Mouse (Mus musculus) MEL (cell line): ENCODE measurements around the gene Brinp3. TPM values are rescaled to one million over a fixed set of nuclear protein-coding genes. Genes with fewer than 3 reads are reported as not detected.

Experiments used
- DNase-seq: peaks from one replicate; pipeline ENCODE4 v3.0.0; 2011; ENCODE audit warnings: low read depth, low spot score
- H3K27ac ChIP-seq: 2 replicates; pipeline ENCODE4 v1.5.1; 2012; ENCODE audit warnings: low read depth, mild to moderate bottlenecking, control low read depth, low read length, moderate library complexity; ENCODE audit not compliant: control insufficient read depth
- H3K27me3 ChIP-seq, 2 experiments: fragments of 150-350 bp in 1 of 2; sonication (generic) in 1 of 2; 2 replicates each; pipeline ENCODE4 v1.6.1; 2012; ENCODE audit warnings: low read length in 2 of 2, mild to moderate bottlenecking in 2 of 2, improper control_type of control experiment in 1 of 2, moderate library complexity in 1 of 2; ENCODE audit not compliant: insufficient read depth in 2 of 2, control insufficient read depth in 1 of 2
- H3K36me3 ChIP-seq, 2 experiments: 2 replicates each; pipeline ENCODE4 v1.6.1; 2012 to 2014; ENCODE audit warnings: low read length in 2 of 2, improper control_type of control experiment in 1 of 2, inconsistent platforms in 1 of 2, mild to moderate bottlenecking in 1 of 2; ENCODE audit not compliant: insufficient read depth in 2 of 2, control insufficient read depth in 1 of 2
- H3K4me1 ChIP-seq, 2 experiments: fragments of 150-350 bp in 1 of 2; sonication (generic) in 1 of 2; 2 replicates each; pipeline ENCODE4 v1.6.1; 2012; ENCODE audit warnings: low read length in 2 of 2, improper control_type of control experiment in 1 of 2, mild to moderate bottlenecking in 1 of 2; ENCODE audit not compliant: insufficient read depth in 2 of 2, control insufficient read depth in 1 of 2
- H3K4me3 ChIP-seq, 2 experiments: fragments of 150-350 bp in 1 of 2; sonication (generic) in 1 of 2; 2 replicates each; pipeline ENCODE4 v1.5.1; 2012; ENCODE audit warnings: low read depth in 2 of 2, low read length in 2 of 2, mild to moderate bottlenecking in 2 of 2, moderate library complexity in 2 of 2, control low read depth in 1 of 2, improper control_type of control experiment in 1 of 2; ENCODE audit not compliant: control insufficient read depth in 1 of 2, insufficient read depth in 1 of 2
- H3K79me2 ChIP-seq: 2 replicates; pipeline ENCODE4 v1.6.1; 2012; ENCODE audit warnings: mild to moderate bottlenecking, low read length, moderate library complexity; ENCODE audit not compliant: control insufficient read depth, poor library complexity, insufficient read depth
- H3K9ac ChIP-seq: 2 replicates; pipeline ENCODE4 v1.6.1; 2012; ENCODE audit warnings: low read depth, mild to moderate bottlenecking, control low read depth, low read length, moderate library complexity; ENCODE audit not compliant: control insufficient read depth, poor library complexity, severe bottlenecking
- H3K9me3 ChIP-seq: fragments of 150-350 bp; sonication (generic); replicated peaks from 2 replicates; pipeline ENCODE4 v1.6.1; 2012; ENCODE audit warnings: mild to moderate bottlenecking, low read length, improper control_type of control experiment, moderate library complexity; ENCODE audit not compliant: insufficient read depth
- BHLHE40 ChIP-seq: IDR thresholded peaks from 2 replicates; pipeline ENCODE4 v1.6.1; 2012; ENCODE audit warnings: low read depth, mild to moderate bottlenecking, inconsistent platforms, low read length, improper control_type of control experiment, borderline replicate concordance
- CHD1 ChIP-seq: IDR thresholded peaks from 2 replicates; pipeline ENCODE4 v1.6.1; 2012; ENCODE audit warnings: low read depth, mild to moderate bottlenecking, inconsistent platforms, low read length, improper control_type of control experiment
- CTCF ChIP-seq, 3 experiments: IDR thresholded peaks in 2 of 3; conservative IDR thresholded peaks in 1 of 3; 2 replicates each; pipeline ENCODE4 v1.5.1; 2011 to 2012; ENCODE audit warnings: low read length in 3 of 3, low read depth in 2 of 3, mild to moderate bottlenecking in 2 of 3, improper control_type of control experiment in 1 of 3, inconsistent platforms in 1 of 3, mixed read lengths in 1 of 3, moderate library complexity in 1 of 3; ENCODE audit not compliant: control insufficient read depth in 1 of 3, insufficient read depth in 1 of 3, poor library complexity in 1 of 3, severe bottlenecking in 1 of 3
- GABPA ChIP-seq: IDR thresholded peaks from 2 replicates; pipeline ENCODE4 v1.6.1; 2012; ENCODE audit warnings: low read depth, mild to moderate bottlenecking, inconsistent platforms, low read length, improper control_type of control experiment, moderate library complexity
- GATA1 ChIP-seq: IDR thresholded peaks from 2 replicates; pipeline ENCODE4 v1.6.1; 2011; ENCODE audit warnings: low read depth, low read length, improper control_type of control experiment
- HCFC1 ChIP-seq: IDR thresholded peaks from 2 replicates; pipeline ENCODE4 v1.6.1; 2012; ENCODE audit warnings: low read depth, mild to moderate bottlenecking, inconsistent platforms, low read length, improper control_type of control experiment, moderate library complexity
- JUND ChIP-seq: IDR thresholded peaks from 2 replicates; pipeline ENCODE4 v1.6.1; 2011; ENCODE audit warnings: low read depth, mild to moderate bottlenecking, improper control_type of control experiment, low read length
- MAX ChIP-seq: IDR thresholded peaks from 2 replicates; pipeline ENCODE4 v1.6.1; 2011; ENCODE audit warnings: low read length, improper control_type of control experiment
- MAZ ChIP-seq: IDR thresholded peaks from 2 replicates; pipeline ENCODE4 v1.6.1; 2012; ENCODE audit warnings: low read depth, mild to moderate bottlenecking, inconsistent platforms, low read length, improper control_type of control experiment
- MEF2A ChIP-seq: IDR thresholded peaks from 2 replicates; pipeline ENCODE4 v1.6.1; 2014; ENCODE audit warnings: low read depth, mild to moderate bottlenecking, inconsistent platforms, low read length, improper control_type of control experiment; ENCODE audit not compliant: poor library complexity, insufficient replicate concordance, severe bottlenecking; ENCODE audit errors: extremely low read depth
- MXI1 ChIP-seq: IDR thresholded peaks from 2 replicates; pipeline ENCODE4 v1.6.1; 2011; ENCODE audit warnings: mild to moderate bottlenecking, low read depth, low read length, improper control_type of control experiment
- POLR2AphosphoS2 ChIP-seq: IDR thresholded peaks from 2 replicates; pipeline ENCODE4 v1.6.1; 2011; ENCODE audit warnings: low read length, improper control_type of control experiment
- RAD21 ChIP-seq: IDR thresholded peaks from 2 replicates; pipeline ENCODE4 v1.6.1; 2011; ENCODE audit warnings: mild to moderate bottlenecking, low read depth, low read length, improper control_type of control experiment
- RCOR1 ChIP-seq: IDR thresholded peaks from 2 replicates; pipeline ENCODE4 v1.6.1; 2012; ENCODE audit warnings: low read depth, mild to moderate bottlenecking, inconsistent platforms, low read length, improper control_type of control experiment
- SIN3A ChIP-seq: IDR thresholded peaks from 2 replicates; pipeline ENCODE4 v1.6.1; 2012; ENCODE audit warnings: low read length, improper control_type of control experiment, inconsistent platforms
- SMC3 ChIP-seq: IDR thresholded peaks from 2 replicates; pipeline ENCODE4 v1.6.1; 2011; ENCODE audit warnings: low read depth, low read length, improper control_type of control experiment
- TCF12 ChIP-seq: IDR thresholded peaks from 2 replicates; pipeline ENCODE4 v1.6.1; 2014; ENCODE audit warnings: low read depth, mild to moderate bottlenecking, inconsistent platforms, low read length, improper control_type of control experiment, moderate library complexity
- USF1 ChIP-seq: IDR thresholded peaks from 2 replicates; pipeline ENCODE4 v1.6.1; 2014; ENCODE audit warnings: low read depth, mild to moderate bottlenecking, inconsistent platforms, low read length, improper control_type of control experiment, moderate library complexity
- USF2 ChIP-seq, 2 experiments: IDR thresholded peaks; 2 replicates each; pipeline ENCODE4 v1.6.1; 2011 to 2012; ENCODE audit warnings: improper control_type of control experiment in 2 of 2, low read length in 2 of 2, borderline replicate concordance in 1 of 2, inconsistent platforms in 1 of 2, low read depth in 1 of 2, mild to moderate bottlenecking in 1 of 2; ENCODE audit not compliant: insufficient read depth in 1 of 2
- ZMIZ1 ChIP-seq: IDR thresholded peaks from 2 replicates; pipeline ENCODE4 v1.6.1; 2012; ENCODE audit warnings: low read depth, mild to moderate bottlenecking, inconsistent platforms, low read length, improper control_type of control experiment, moderate library complexity
- polyA plus RNA-seq, 2 experiments: library from polyadenylated mRNA; stranded (reverse) in 1 of 2; unstranded in 1 of 2; fragments of >175 nt in 1 of 2; fragments of >200 nt in 1 of 2; gene quantifications; 2 replicates each; pipeline versions ENCODE4 v1.2.1 to v1.2.4; 2012; ENCODE audit warnings: low replicate concordance in 2 of 2, low read depth in 1 of 2; ENCODE audit not compliant: insufficient read length in 2 of 2, insufficient read depth in 1 of 2, missing spikeins in 1 of 2
- total RNA-seq: library from RNA; depleted of rRNA; stranded (reverse); fragments of 300-350 nt; gene quantifications from 2 replicates; pipeline ENCODE4 v1.2.3, GENCODE M21; 2012

Brinp3 gene
- total and polyA plus RNA-seq, 3 experiments: not detected

GRCm38 (mm10) chr1:146939463-146940389 lies 445.2 kb downstream of the Brinp3 start:
- no peak overlapping the region for H3K4me3 ChIP-seq
- H3K4me1 ChIP-seq: no peaks in the 10 kb centered on the region
- H3K27ac ChIP-seq: no peak overlapping the region
- H3K27me3 ChIP-seq: no peaks in the 10 kb centered on the region
- TF ChIP-seq MAZ: no peak
- no peak for TF ChIP-seq GABPA
- no peak for TF ChIP-seq MXI1
- TF ChIP-seq SIN3A: no peak
- TF ChIP-seq RAD21: no peak
- TF ChIP-seq BHLHE40: no peak
- TF ChIP-seq MEF2A: no peak
- TF ChIP-seq MAX: no peak
- no peak for TF ChIP-seq CHD1
- TF ChIP-seq JUND: no peak
- no peak for TF ChIP-seq SMC3
- TF ChIP-seq POLR2AphosphoS2: no peak
- no peak for TF ChIP-seq USF2 (IDR thresholded peaks at IDR 0.05; ENCODE audit: borderline replicate concordance in 1 of 2, insufficient read depth in 1 of 2, low read depth in 1 of 2, low read length in 2 of 2)
- no peak for TF ChIP-seq CTCF (IDR thresholded peaks at IDR 0.05 in 2 of 3, conservative IDR thresholded peaks at IDR 0.05 in 1 of 3; ENCODE audit: control insufficient read depth in 1 of 3, insufficient read depth in 1 of 3, low read depth in 2 of 3, low read length in 3 of 3, poor library complexity in 1 of 3, severe bottlenecking in 1 of 3)
- no peak for TF ChIP-seq GATA1
- no peak for TF ChIP-seq USF1
- TF ChIP-seq HCFC1: no peak
- no peak for TF ChIP-seq ZMIZ1
- no peak for TF ChIP-seq RCOR1
- no peak for TF ChIP-seq TCF12
- TF ChIP-seq, all 39 proteins: peak for 0
- H3K36me3 ChIP-seq: no peaks in the 10 kb centered on the region
- no peak for DNase-seq
- no peak overlapping the region for H3K9ac ChIP-seq
- H3K9me3 ChIP-seq: no peaks in the 10 kb centered on the region
- no peaks in the 10 kb centered on the region for H3K79me2 ChIP-seq
